Mouse (Mus musculus): Measurements from ENCODE around the gene Comt.

Gene Comt

DNA sequence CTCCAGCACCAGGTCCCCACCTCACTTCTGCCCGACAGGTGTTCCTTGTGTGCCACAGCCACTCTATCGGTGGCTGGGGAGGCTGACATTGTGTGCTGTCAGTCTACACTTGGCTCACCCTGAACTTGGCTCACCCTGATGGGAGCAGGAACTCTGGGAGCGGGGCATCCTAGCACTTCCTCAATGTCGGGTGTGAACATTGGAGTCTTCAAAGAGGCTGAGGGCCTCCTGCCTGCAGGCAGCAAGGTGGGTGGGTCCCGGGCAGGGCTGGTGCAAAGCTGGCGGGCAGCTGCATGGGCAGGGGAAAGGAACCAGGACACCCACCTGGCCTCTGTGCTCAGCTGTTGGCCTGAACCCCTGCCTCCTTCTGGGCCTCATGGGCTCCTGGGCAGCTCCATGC is 9.5 kb upstream of the Comt start:
- intact Hi-C loops (cut with DNase I): no loop called here

GRCm38 (mm10) chr16:18433341-18433920 is 6.8 kb upstream of the Comt start:
- intact Hi-C loops (cut with DNase I): no loop called here

- intact Hi-C loops (cut with DNase I): no loop called here
These were observed 4.1 kb upstream of the Comt start for GRCm38 (mm10) chr16:18430641-18431212.

GRCm38 (mm10) chr16:18429641-18430040 is 3.0 kb upstream of the Comt start:
- intact Hi-C loops (cut with DNase I): no loop called here

- intact Hi-C loops (cut with DNase I): no loop called here
These were observed 1.9 kb upstream of the Comt start for GRCm38 (mm10) chr16:18428516-18429042.

GRCm38 (mm10) chr16:18428011-18428515 is 1.4 kb upstream of the Comt start:
- intact Hi-C loops (cut with DNase I): no loop called here

GRCm38 (mm10) chr16:18426215-18426791 is 349 bp downstream of the Comt start, which contains the start of gene Txnrd2:
TSS of gene Txnrd2 (plus strand) at chr16:18426384.
- intact Hi-C loops (cut with DNase I): no loop called here

DNA sequence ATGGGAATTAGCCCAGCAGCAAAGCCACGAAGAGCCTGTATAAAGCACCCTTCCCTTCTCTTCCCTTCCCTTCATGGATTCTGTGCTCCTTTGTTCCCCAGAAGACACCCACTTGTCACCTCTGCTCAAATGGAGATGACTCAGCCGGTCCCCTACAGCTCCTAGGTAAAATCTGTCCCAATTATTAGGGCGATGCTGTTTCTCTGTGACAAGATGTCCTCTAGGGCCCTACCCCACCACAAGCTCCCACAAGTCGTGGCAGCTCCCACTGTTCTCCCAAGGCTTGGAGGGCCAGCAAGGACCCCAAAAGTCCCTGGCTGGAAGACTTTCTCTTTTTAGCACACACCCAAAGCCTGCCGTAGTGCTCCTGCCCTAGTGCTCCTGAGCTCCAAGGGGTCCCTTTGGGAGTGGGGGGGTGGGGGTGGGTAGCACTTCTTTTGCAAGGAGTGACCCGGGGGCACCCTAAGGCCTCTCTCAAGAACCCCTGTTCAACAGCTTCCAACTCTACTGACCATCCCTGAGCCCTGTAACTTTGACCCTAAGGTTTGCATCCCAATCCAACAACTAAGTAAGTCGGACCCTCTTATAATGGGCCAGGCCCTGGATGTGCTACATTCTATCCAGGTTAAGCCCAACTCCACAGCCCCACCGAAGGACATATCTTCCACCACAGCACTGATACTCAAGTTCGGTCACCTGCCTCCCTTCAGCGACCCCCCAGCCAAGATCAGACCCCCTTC is 1.0 kb downstream of the Comt start:
- intact Hi-C loops (cut with DNase I): no loop called here

GRCm38 (mm10) chr16:18424364-18425045 is 2.1 kb downstream of the Comt start:
- intact Hi-C loops (cut with DNase I): no loop called here

DNA sequence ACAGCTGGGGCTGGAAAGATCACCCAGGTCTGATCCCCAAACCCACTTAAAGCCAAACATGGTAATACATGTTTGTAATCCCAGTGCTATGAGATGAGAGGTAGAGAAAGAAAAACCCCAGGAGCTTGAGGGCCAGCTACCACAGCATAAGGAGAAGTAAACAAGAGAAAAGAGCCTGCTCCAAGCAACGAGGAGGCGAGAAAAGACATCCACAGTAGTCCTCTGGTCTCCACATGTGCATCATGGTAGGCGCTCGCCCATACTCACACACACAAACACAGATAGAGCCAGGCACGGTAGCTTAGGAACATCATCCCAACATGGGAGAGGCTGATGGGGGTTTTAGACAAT is 2.8 kb downstream of the Comt start:
- intact Hi-C loops (cut with DNase I): no loop called here

DNA sequence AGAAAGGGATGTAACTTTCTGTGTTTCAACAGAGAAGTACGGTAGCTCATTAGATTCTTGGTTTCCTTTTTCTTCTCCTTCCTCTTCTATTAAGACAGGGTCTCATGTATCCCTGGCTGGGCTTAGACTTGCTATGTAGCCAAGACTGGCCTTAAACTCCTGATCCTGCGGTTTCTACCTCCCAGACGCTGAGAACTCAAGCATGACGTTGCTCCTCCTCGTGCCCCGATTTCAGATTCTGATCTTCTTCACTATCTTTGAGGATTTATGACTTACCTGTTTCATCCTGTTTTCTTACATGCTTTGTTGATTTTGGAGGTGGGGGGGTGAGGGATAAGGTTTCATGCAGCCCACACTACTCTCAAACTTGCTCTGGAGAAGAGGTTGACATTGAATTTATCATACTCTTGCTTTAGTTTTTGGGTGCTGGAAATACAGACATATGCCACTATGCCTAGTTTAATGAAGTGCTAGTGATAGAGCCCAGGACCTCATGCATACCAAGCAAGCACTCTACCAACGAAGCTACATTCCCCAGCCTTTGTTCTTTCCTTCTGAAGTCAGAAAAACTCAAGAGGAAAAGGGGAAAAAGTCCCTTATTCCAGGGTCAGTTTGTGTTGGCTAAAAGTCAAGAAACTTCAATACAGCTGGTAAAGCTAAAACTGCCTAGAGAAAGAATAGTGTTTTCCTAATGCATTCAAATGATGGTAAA is 3.3 kb downstream of the Comt start:
- intact Hi-C loops (cut with DNase I): no loop called here

DNA sequence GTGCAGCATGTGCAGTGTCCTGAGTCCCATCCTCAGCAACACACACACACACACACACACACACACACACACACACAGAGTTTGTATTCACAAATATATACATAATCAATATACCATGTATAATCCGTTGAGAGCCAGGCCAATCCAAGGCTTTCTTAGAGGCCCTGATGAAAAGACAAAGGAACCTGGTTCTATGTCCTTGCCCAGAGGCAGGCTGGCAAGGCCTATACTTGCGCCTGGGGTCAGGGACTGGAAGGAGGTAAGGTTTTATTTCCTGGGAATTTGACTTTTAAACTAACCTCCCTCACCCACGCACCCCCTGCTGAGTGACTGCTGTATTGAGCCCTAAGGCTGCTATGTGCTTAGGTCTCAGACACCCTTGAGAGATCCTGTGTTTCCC is 6.1 kb downstream of the Comt start:
- intact Hi-C loops (cut with DNase I): no loop called here

GRCm38 (mm10) chr16:18419603-18420026 is 7.0 kb downstream of the Comt start:
- intact Hi-C loops (cut with DNase I): no loop called here

- intact Hi-C loops (cut with DNase I): no loop called here
These were observed 7.7 kb downstream of the Comt start for GRCm38 (mm10) chr16:18418756-18419602.

DNA sequence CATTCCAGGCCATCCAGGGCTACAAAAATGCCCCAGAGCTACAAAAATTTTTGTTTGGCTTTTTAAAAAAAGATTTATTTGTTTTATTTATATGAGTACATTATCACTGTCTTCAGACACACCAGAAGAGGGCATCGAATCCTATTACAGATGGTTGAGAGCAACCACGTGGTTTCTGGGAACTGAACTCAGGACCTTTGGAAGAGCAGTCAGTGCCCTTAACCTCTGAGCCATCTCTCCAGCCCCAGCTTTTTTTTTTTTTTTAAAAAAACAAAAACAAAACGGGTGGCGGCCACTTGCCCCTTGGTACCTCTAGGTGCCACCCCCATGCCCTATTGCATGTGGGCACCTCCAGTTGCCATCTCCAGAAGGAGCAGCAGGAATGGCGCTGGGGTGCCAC is 9.2 kb downstream of the Comt start:
- intact Hi-C loops (cut with DNase I): no loop called here

DNA sequence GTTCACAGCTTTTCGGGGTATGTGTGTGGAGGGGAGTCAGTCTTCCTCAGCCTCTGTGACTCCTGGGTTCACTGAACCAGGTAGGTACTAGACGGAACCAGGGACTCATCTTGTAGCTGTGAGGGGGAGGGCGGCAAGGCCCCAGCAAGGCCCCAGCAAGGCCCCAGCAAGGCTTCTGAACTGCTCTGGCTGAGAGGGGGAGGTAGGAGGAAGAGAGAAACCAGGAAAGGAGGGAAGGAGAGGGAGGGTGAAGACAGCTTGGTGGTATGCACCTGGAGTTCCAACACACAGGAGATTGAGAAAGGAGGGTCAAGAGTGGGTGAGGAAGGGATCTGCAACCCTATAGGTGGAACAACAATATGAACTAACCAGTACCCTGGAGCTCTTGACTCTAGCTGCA is 9.8 kb downstream of the Comt start:
- intact Hi-C loops (cut with DNase I): no loop called here

GRCm38 (mm10) chr16:18416094-18416761 is 10.4 kb downstream of the Comt start:
- intact Hi-C loops (cut with DNase I): no loop called here

GRCm38 (mm10) chr16:18413032-18413816 is 13.4 kb downstream of the Comt start:
- intact Hi-C loops (cut with DNase I): no loop called here

All from adrenal gland (tissue).